In the genomic region with DNA sequence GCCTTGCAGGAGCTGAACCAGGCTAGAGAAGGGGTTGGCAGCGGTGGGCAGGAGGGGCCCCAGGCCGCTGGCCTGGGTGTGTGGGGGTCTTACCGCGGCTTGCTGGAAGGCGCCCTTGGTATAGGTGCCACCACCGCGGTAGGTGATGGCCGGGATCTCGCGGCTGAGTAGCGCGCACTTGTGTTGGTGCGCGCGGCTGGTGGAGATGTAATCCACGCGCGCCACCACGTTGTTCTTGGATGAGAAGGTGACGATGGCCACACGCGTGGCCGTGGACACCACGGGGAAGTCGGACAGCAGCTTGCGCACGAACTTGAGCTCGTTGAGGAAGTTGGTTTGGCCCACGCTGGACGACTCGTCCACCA, we compare ENCODE assay signal across 9 mouse cellular contexts. TPM values are rescaled to one million over a fixed set of nuclear protein-coding genes. Genes with fewer than 3 reads are reported as not detected.
A peak's percentile ranks its signal among the peaks of the same experiment; 100 is the strongest.
DNase-seq lines count a peak whose midpoint lies in the region; ATAC-seq lines count a peak whose summit lies in the region.
"Had no signal": no experiment of that assay in that cellular context is flagged by ENCODE, and none has a peak within 500 bp of the region (broad histone marks: within the 10 kb centered on the region; RNA-seq: fewer than 3 reads in every experiment).

No protein-coding gene starts in this region.

- peak overlapping the region; percentile 65; the same call in 1 of the 2 replicates for H3K27ac ChIP-seq in kidney, embryonic 16.5 days (ENCODE audit: low read length)
- peak overlapping the region; percentile 90 for H3K27ac ChIP-seq in embryonic facial prominence, embryonic 12.5 days
- H3K27ac ChIP-seq in hindbrain, embryonic 16.5 days (ENCODE audit: low read depth, low read length): no peak overlapping the region
- no peak overlapping the region for H3K27ac ChIP-seq in midbrain, embryonic 16.5 days (ENCODE audit: low read length)
- H3K27ac ChIP-seq: macrophage had no signal

- H3K27me3 ChIP-seq in kidney, embryonic 16.5 days (ENCODE audit: insufficient read depth, low read length): peaks cover 13% of the 10 kb centered on the region
- H3K27me3 ChIP-seq in embryonic facial prominence, embryonic 12.5 days: no peaks in the 10 kb centered on the region
- 0 out of 2 replicates have a peak, but pooled peaks cover 2% of the 10 kb centered on the region for H3K27me3 ChIP-seq in hindbrain, embryonic 16.5 days (replicated peaks; ENCODE audit: control insufficient read depth, insufficient read depth, low read length)
- H3K27me3 ChIP-seq in midbrain, embryonic 16.5 days (ENCODE audit: control insufficient read depth, insufficient read depth, low read depth, low read length): peaks cover 21% of the 10 kb centered on the region

- H3K9me3 ChIP-seq in kidney, embryonic 16.5 days (ENCODE audit: low read length): no peaks in the 10 kb centered on the region
- no peaks in the 10 kb centered on the region for H3K9me3 ChIP-seq in embryonic facial prominence, embryonic 12.5 days
- H3K9me3 ChIP-seq in hindbrain, embryonic 16.5 days (ENCODE audit: control insufficient read depth, low read length): no peaks in the 10 kb centered on the region
- H3K9me3 ChIP-seq in midbrain, embryonic 16.5 days (replicated peaks; ENCODE audit: control insufficient read depth, low read length, poor library complexity, severe bottlenecking): no peaks in the 10 kb centered on the region

- no peak for DNase-seq in kidney, postnatal 4 days
- DNase-seq in c-Kit-positive CD71-positive TER-119-positive erythroid progenitor cells, embryonic 14.5 days (ENCODE audit: low spot score): no peak
- no peak for DNase-seq in left cerebral cortex, adult 9 months (ENCODE audit: low spot score in 2 of 2)
- no peak for DNase-seq in testis, postnatal 10 days (ENCODE audit: low spot score)

- ATAC-seq in kidney, embryonic 16.5 days (ENCODE audit: low FRiP score, low TSS enrichment): peak; percentile 24
- ATAC-seq in embryonic facial prominence, embryonic 12.5 days (ENCODE audit: insufficient number of reproducible peaks, insufficient read depth, low FRiP score, low TSS enrichment): no peak
- ATAC-seq in hindbrain, embryonic 16.5 days: peak; percentile 66; the same call in 1 of the 2 replicates
- peak; percentile 63 for ATAC-seq in midbrain, embryonic 16.5 days

- H3K4me3 ChIP-seq in kidney, embryonic 16.5 days (ENCODE audit: low read length): peak overlapping the region; percentile 66
- peak overlapping the region; percentile 60 for H3K4me3 ChIP-seq in embryonic facial prominence, embryonic 12.5 days
- H3K4me3 ChIP-seq in hindbrain, embryonic 16.5 days (ENCODE audit: low read length): peak overlapping the region; percentile 54
- peak overlapping the region; percentile 60 for H3K4me3 ChIP-seq in midbrain, embryonic 16.5 days (ENCODE audit: low read depth, low read length)

- H3K4me1 ChIP-seq in kidney, embryonic 16.5 days (ENCODE audit: insufficient read depth, low read length): peaks cover 13% of the 10 kb centered on the region
- peaks cover 16% of the 10 kb centered on the region for H3K4me1 ChIP-seq in embryonic facial prominence, embryonic 12.5 days
- H3K4me1 ChIP-seq in hindbrain, embryonic 16.5 days (ENCODE audit: control insufficient read depth, insufficient read depth, low read depth, low read length): no peaks in the 10 kb centered on the region; the same call in 1 of the 2 replicates
- H3K4me1 ChIP-seq in midbrain, embryonic 16.5 days (ENCODE audit: control insufficient read depth, insufficient read depth, low read length): peaks cover 8% of the 10 kb centered on the region; the same call in 1 of the 2 replicates

- H3K4me2 ChIP-seq in kidney, embryonic 16.5 days (replicated peaks; ENCODE audit: low read depth, low read length): peak overlapping the region; percentile 96
- H3K4me2 ChIP-seq in embryonic facial prominence, embryonic 12.5 days (replicated peaks): peak overlapping the region; percentile 94
- H3K4me2 ChIP-seq in hindbrain, embryonic 16.5 days (ENCODE audit: low read length): peak overlapping the region; percentile 89
- H3K4me2 ChIP-seq in midbrain, embryonic 16.5 days (ENCODE audit: low read length): peak overlapping the region; percentile 99

- peak overlapping the region; percentile 79 for H3K9ac ChIP-seq in kidney, embryonic 16.5 days (replicated peaks; ENCODE audit: low read length)
- peak overlapping the region; percentile 68 for H3K9ac ChIP-seq in embryonic facial prominence, embryonic 12.5 days
- peak overlapping the region; percentile 62 for H3K9ac ChIP-seq in hindbrain, embryonic 16.5 days (ENCODE audit: low read depth, low read length)
- peak overlapping the region; percentile 69 for H3K9ac ChIP-seq in midbrain, embryonic 16.5 days (ENCODE audit: low read depth, low read length)

- no peaks in the 10 kb centered on the region for H3K36me3 ChIP-seq in kidney, embryonic 16.5 days (ENCODE audit: insufficient read depth, low read length)
- no peaks in the 10 kb centered on the region for H3K36me3 ChIP-seq in embryonic facial prominence, embryonic 12.5 days
- H3K36me3 ChIP-seq in hindbrain, embryonic 16.5 days (ENCODE audit: control insufficient read depth, insufficient read depth, low read length): no peaks in the 10 kb centered on the region
- H3K36me3 ChIP-seq in midbrain, embryonic 16.5 days (ENCODE audit: control insufficient read depth, insufficient read depth, low read length): no peaks in the 10 kb centered on the region

- WGBS in kidney, embryonic 16.5 days: under 1% methylated on average over 31 of the region's 31 CpGs
- under 1% methylated on average over 31 of the region's 31 CpGs for WGBS in embryonic facial prominence, embryonic 12.5 days
- under 1% methylated on average over 28 of the region's 31 CpGs for WGBS in hindbrain, embryonic 16.5 days
- WGBS in midbrain, embryonic 16.5 days: 1% methylated on average over 31 of the region's 31 CpGs

RNA-seq across cellular contexts. Expression of a gene that starts 0.9 kb away (rescaled TPM):
- polyA plus RNA-seq in kidney, embryonic 16.5 days (2015; fragmentation: Nextera tagmentation; extraction: Ambion mirVana): 3.1 and 3.6 TPM in 2 replicates
- polyA plus RNA-seq in embryonic facial prominence, embryonic 12.5 days (2016; fragmentation: Nextera tagmentation; extraction: Ambion mirVana): 7.7 and 8.1 TPM in 2 replicates
- polyA plus RNA-seq in hindbrain, embryonic 16.5 days (2015; fragmentation: Nextera tagmentation; extraction: Ambion mirVana): 1.2 and 1.5 TPM in 2 replicates
- 0.51 and 0.94 TPM in 2 replicates for polyA plus RNA-seq in midbrain, embryonic 16.5 days (2015; fragmentation: Nextera tagmentation; extraction: Ambion mirVana)
- polyA plus RNA-seq: macrophage had no signal

Comparison
In these comparisons a context has a peak if more than half of its experiments do, and no peak if none do; other contexts are left out.
1. H3K27ac ChIP-seq: peak in kidney, embryonic 16.5 days (single experiment) and embryonic facial prominence, embryonic 12.5 days (single experiment); none in hindbrain, embryonic 16.5 days (single experiment) and midbrain, embryonic 16.5 days (single experiment).
2. Peak in every context shown above with its lines, with median percentiles within 50 percentile points of each other: H3K4me2 ChIP-seq, H3K4me3 ChIP-seq and H3K9ac ChIP-seq.